ENCODE assay signal across 8 mouse cellular contexts in the genomic region with DNA sequence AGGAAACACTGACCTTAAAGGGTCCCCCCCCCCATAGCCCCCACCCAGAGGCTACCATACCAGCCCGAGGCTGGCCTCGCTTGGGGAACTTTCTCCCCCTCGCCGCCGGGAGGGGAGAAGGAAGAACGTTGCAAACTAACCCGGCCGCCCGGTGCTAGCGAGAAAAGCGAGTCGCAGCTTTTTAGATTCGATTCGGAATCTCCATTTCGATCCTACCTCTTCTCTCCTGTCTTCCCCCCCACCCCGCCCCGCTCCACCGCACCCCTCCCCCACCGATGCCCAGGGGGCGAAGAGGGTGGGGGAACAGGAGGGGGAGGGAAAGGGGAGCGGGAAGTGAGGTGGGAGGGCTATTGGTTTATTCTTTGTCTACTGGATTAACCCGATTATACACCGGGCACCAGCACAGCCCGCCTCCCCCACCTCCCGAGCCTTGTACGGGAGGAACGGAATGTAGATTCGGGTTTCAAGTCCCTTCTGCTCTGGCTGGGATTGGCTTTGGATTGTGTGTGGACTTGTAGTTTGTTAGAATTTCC. TPM values are rescaled to one million over a fixed set of nuclear protein-coding genes. Genes with fewer than 3 reads are reported as not detected.
DNase-seq lines count a peak whose midpoint lies in the region; ATAC-seq and TF ChIP-seq lines count a peak whose summit lies in the region.

No protein-coding gene starts in this region.

- peak overlapping the region; percentile 92 for H3K27ac ChIP-seq in embryonic fibroblast, embryonic 13.5 days (ENCODE audit: insufficient read depth, low read length)
- peak overlapping the region; percentile 100 for H3K27ac ChIP-seq in heart, embryonic 12.5 days (ENCODE audit: poor library complexity, severe bottlenecking)
- H3K27ac ChIP-seq in kidney, embryonic 16.5 days (ENCODE audit: low read length): peak overlapping the region; percentile 100
- H3K27ac ChIP-seq in neural tube, embryonic 12.5 days: peak overlapping the region; percentile 97

- H3K4me3 ChIP-seq in embryonic fibroblast, embryonic 13.5 days (ENCODE audit: insufficient read depth, low read length): peak overlapping the region; percentile 55
- H3K4me3 ChIP-seq in heart, embryonic 12.5 days: peak overlapping the region; percentile 99
- peak overlapping the region; percentile 94 for H3K4me3 ChIP-seq in kidney, embryonic 16.5 days (ENCODE audit: low read length)
- H3K4me3 ChIP-seq in neural tube, embryonic 12.5 days: peak overlapping the region; percentile 84

- WGBS in heart, embryonic 12.5 days: 0% methylated on average over 27 of the region's 28 CpGs
- WGBS in kidney, embryonic 16.5 days: under 1% methylated on average over 21 of the region's 28 CpGs
- WGBS in neural tube, embryonic 12.5 days: 2% methylated on average over 13 of the region's 28 CpGs

- peak; percentile 34 for ATAC-seq in heart, embryonic 12.5 days (ENCODE audit: insufficient number of reproducible peaks, low FRiP score)
- peak; percentile 46 for ATAC-seq in kidney, embryonic 16.5 days (ENCODE audit: low FRiP score, low TSS enrichment)
- peak; percentile 69 for ATAC-seq in neural tube, embryonic 12.5 days (ENCODE audit: low FRiP score, low read depth)

- TF ChIP-seq CTCF in embryonic fibroblast, embryonic 13.5 days (IDR thresholded peaks at IDR 0.05; ENCODE audit: borderline replicate concordance, insufficient read depth, low read length): no peak

- peak overlapping the region; percentile 100 for H3K9ac ChIP-seq in heart, embryonic 12.5 days
- peak overlapping the region; percentile 99 for H3K9ac ChIP-seq in kidney, embryonic 16.5 days (replicated peaks; ENCODE audit: low read length)
- H3K9ac ChIP-seq in neural tube, embryonic 12.5 days: peak overlapping the region; percentile 80

- H3K36me3 ChIP-seq in heart, embryonic 12.5 days: peaks cover 9% of the 10 kb centered on the region
- H3K36me3 ChIP-seq in kidney, embryonic 16.5 days (ENCODE audit: insufficient read depth, low read length): peaks cover 9% of the 10 kb centered on the region; the same call in 1 of the 2 replicates
- H3K36me3 ChIP-seq in neural tube, embryonic 12.5 days: peaks cover 6% of the 10 kb centered on the region; the same call in 1 of the 2 replicates

- TF ChIP-seq POLR2A in embryonic fibroblast, embryonic 13.5 days (IDR thresholded peaks at IDR 0.05; ENCODE audit: low read depth, low read length): no peak; the same call in none of the 2 replicates

- H3K27me3 ChIP-seq in heart, embryonic 12.5 days (replicated peaks): no peaks in the 10 kb centered on the region
- H3K27me3 ChIP-seq in kidney, embryonic 16.5 days (ENCODE audit: insufficient read depth, low read length): no peaks in the 10 kb centered on the region
- H3K27me3 ChIP-seq in neural tube, embryonic 12.5 days (replicated peaks): no peaks in the 10 kb centered on the region

- H3K9me3 ChIP-seq in heart, embryonic 12.5 days (replicated peaks): no peaks in the 10 kb centered on the region; the same call in 1 of the 2 replicates
- H3K9me3 ChIP-seq in kidney, embryonic 16.5 days (ENCODE audit: low read length): no peaks in the 10 kb centered on the region
- H3K9me3 ChIP-seq in neural tube, embryonic 12.5 days: no peaks in the 10 kb centered on the region

- peak; percentile 26 to 27 for DNase-seq in B cell, adult 2 months
- peak; percentile 72 to 81 for DNase-seq in adrenal gland, postnatal 36 days
- peak; percentile 61 for DNase-seq in liver
- peak; percentile 24 for DNase-seq in thymus, postnatal 25 days

- peak overlapping the region; percentile 78 for H3K4me2 ChIP-seq in heart, embryonic 12.5 days
- H3K4me2 ChIP-seq in kidney, embryonic 16.5 days (replicated peaks; ENCODE audit: low read depth, low read length): peak overlapping the region; percentile 93
- peak overlapping the region; percentile 94 for H3K4me2 ChIP-seq in neural tube, embryonic 12.5 days (replicated peaks)

- no peaks in the 10 kb centered on the region for H3K4me1 ChIP-seq in embryonic fibroblast, embryonic 13.5 days (ENCODE audit: control insufficient read depth, insufficient read depth, low read length)
- H3K4me1 ChIP-seq in heart, embryonic 12.5 days (replicated peaks): peaks cover 12% of the 10 kb centered on the region
- H3K4me1 ChIP-seq in kidney, embryonic 16.5 days (ENCODE audit: insufficient read depth, low read length): peaks cover 20% of the 10 kb centered on the region
- peaks cover 22% of the 10 kb centered on the region for H3K4me1 ChIP-seq in neural tube, embryonic 12.5 days

RNA-seq across cellular contexts. Expression of a gene that starts 1.0 kb away (rescaled TPM):
- 10 to 100 TPM; 38.1 to 38.6 TPM for total RNA-seq in adrenal gland, postnatal 36 days (2021)
- 41.0 and 48.6 TPM in 2 replicates for polyA plus RNA-seq in embryonic fibroblast, embryonic 13.5 days (2011; ENCODE audit: insufficient read length, low read depth, missing spikeins)
- 61.1 and 61.8 TPM in 2 replicates for polyA plus RNA-seq in heart, embryonic 12.5 days (2016; fragmentation: Nextera tagmentation; extraction: Ambion mirVana)
- 40.1 and 49.0 TPM in 2 replicates for polyA plus RNA-seq in kidney, embryonic 16.5 days (2015; fragmentation: Nextera tagmentation; extraction: Ambion mirVana)
- polyA plus RNA-seq in neural tube, embryonic 12.5 days (2016; fragmentation: Nextera tagmentation; extraction: Ambion mirVana): 20.8 and 33.9 TPM in 2 replicates

Comparison
In these comparisons a context has a peak if more than half of its experiments do, and no peak if none do; other contexts are left out.
1. Peak in every context shown above with its lines: DNase-seq, ATAC-seq, H3K4me3 ChIP-seq and H3K27ac ChIP-seq.
2. DNase-seq: peak in every context shown above with its lines; median percentile 76 in adrenal gland, postnatal 36 days; 61 in liver; 26 in B cell, adult 2 months; 24 in thymus, postnatal 25 days.